Comparison of ENCODE assay signal across 34 mouse cellular contexts in the genomic region with DNA sequence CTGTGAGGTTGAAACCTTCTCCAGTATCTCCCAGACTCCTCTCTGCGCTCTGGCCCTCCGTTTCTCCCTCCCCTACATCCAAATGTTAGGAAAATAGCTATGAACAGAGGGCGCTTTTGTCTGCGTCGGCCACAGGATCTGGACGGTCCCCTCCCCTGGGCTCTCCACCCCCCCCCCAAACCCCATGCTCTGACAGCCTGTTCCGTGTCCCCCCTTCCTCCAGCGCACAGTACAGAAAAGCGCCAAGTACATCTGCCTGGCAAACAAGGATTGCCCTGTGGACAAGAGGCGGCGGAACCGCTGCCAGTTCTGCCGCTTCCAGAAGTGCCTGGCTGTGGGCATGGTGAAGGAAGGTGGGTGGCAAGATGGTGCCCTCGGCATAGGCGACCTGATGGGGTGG. TPM values are rescaled to one million over a fixed set of nuclear protein-coding genes. Genes with fewer than 3 reads are reported as not detected.
A peak's percentile ranks its signal among the peaks of the same experiment; 100 is the strongest.
DNase-seq lines count a peak whose midpoint lies in the region; ATAC-seq and TF ChIP-seq lines count a peak whose summit lies in the region.
"Had no signal": no experiment of that assay in that cellular context is flagged by ENCODE, and none has a peak within 500 bp of the region (broad histone marks: within the 10 kb centered on the region; RNA-seq: fewer than 3 reads in every experiment).

No protein-coding gene starts in this region.

- DNase-seq in hindbrain, postnatal 0 days (ENCODE audit: low spot score) = peak; percentile 18
- DNase-seq in midbrain, postnatal 0 days (ENCODE audit: low spot score) = peak; percentile 49
- DNase-seq in brain, adult 2 months (ENCODE audit: low read depth, low spot score) = peak; percentile 90
- peak; percentile 59 for DNase-seq in telencephalon, adult 2 months (ENCODE audit: low read depth, low spot score)
- DNase-seq in lung, postnatal 0 days (ENCODE audit: low spot score) = no peak
- DNase-seq: adrenal gland, postnatal 14 days; cerebellum, adult 8-10 months; cerebellum, postnatal 25 days; embryo, embryonic 11 days; gastrocnemius, postnatal 10 days; heart, adult 11 months; kidney, adult 9 months; kidney, postnatal 10 days; lung, embryonic 14.5 days; right cerebral cortex, postnatal 25 days; thymus, adult 18-20 months; thymus, postnatal 36 days had no signal

- no peak overlapping the region for H3K9ac ChIP-seq in hindbrain, postnatal 0 days (replicated peaks; ENCODE audit: low read length)
- H3K9ac ChIP-seq in hindbrain, embryonic 16.5 days (ENCODE audit: low read depth, low read length) = no peak overlapping the region
- no peak overlapping the region for H3K9ac ChIP-seq in midbrain, postnatal 0 days (replicated peaks; ENCODE audit: low read length, poor library complexity, severe bottlenecking)
- H3K9ac ChIP-seq in midbrain, embryonic 16.5 days (ENCODE audit: low read depth, low read length) = no peak overlapping the region
- H3K9ac ChIP-seq in lung, postnatal 0 days (replicated peaks; ENCODE audit: low read depth) = no peak overlapping the region
- H3K9ac ChIP-seq: embryonic facial prominence, embryonic 13.5 days; heart, embryonic 15.5 days; limb, embryonic 12.5 days; liver, embryonic 15.5 days; lung, embryonic 14.5 days had no signal

- WGBS in hindbrain, postnatal 0 days = 76% methylated on average over 15 of the region's 15 CpGs
- WGBS in hindbrain, embryonic 16.5 days = 67% methylated on average over 15 of the region's 15 CpGs
- WGBS in midbrain, postnatal 0 days = 78% methylated on average over 15 of the region's 15 CpGs
- 84% methylated on average over 15 of the region's 15 CpGs for WGBS in midbrain, embryonic 16.5 days
- WGBS in lung, postnatal 0 days = 90% methylated on average over 15 of the region's 15 CpGs

- no peak for TF ChIP-seq EP300 in lung, postnatal 0 days (IDR thresholded peaks at IDR 0.05)

- no peak overlapping the region for H3K27ac ChIP-seq in hindbrain, postnatal 0 days
- no peak overlapping the region for H3K27ac ChIP-seq in hindbrain, embryonic 16.5 days (ENCODE audit: low read depth, low read length)
- no peak overlapping the region for H3K27ac ChIP-seq in midbrain, postnatal 0 days (ENCODE audit: low read depth, low read length)
- no peak overlapping the region for H3K27ac ChIP-seq in midbrain, embryonic 16.5 days (ENCODE audit: low read length)
- H3K27ac ChIP-seq in lung, postnatal 0 days (ENCODE audit: low read length) = no peak overlapping the region
- H3K27ac ChIP-seq: embryonic facial prominence, embryonic 13.5 days; forebrain, embryonic 10.5 days; heart, embryonic 10.5 days; heart, embryonic 15.5 days; limb, embryonic 12.5 days; liver, embryonic 15.5 days; neural tube, embryonic 15.5 days had no signal

- no peak for TF ChIP-seq CTCF in hindbrain, postnatal 0 days (IDR thresholded peaks at IDR 0.05; ENCODE audit: low read depth)
- TF ChIP-seq CTCF in midbrain, postnatal 0 days (IDR thresholded peaks at IDR 0.05) = no peak
- no peak for TF ChIP-seq CTCF in lung, postnatal 0 days (IDR thresholded peaks at IDR 0.05)

- no peak overlapping the region for H3K4me2 ChIP-seq in hindbrain, postnatal 0 days (ENCODE audit: low read depth, low read length)
- H3K4me2 ChIP-seq in hindbrain, embryonic 16.5 days (ENCODE audit: low read length) = no peak overlapping the region
- no peak overlapping the region for H3K4me2 ChIP-seq in midbrain, postnatal 0 days (ENCODE audit: low read depth, low read length, poor library complexity, severe bottlenecking)
- H3K4me2 ChIP-seq in midbrain, embryonic 16.5 days (ENCODE audit: low read length) = no peak overlapping the region
- no peak overlapping the region for H3K4me2 ChIP-seq in lung, postnatal 0 days (replicated peaks; ENCODE audit: low read depth, low read length)
- H3K4me2 ChIP-seq: embryonic facial prominence, embryonic 13.5 days; heart, embryonic 15.5 days; limb, embryonic 12.5 days; liver, embryonic 15.5 days; lung, embryonic 14.5 days; midbrain, embryonic 11.5 days; neural tube, embryonic 15.5 days had no signal

- no peaks in the 10 kb centered on the region for H3K27me3 ChIP-seq in hindbrain, postnatal 0 days (ENCODE audit: insufficient read depth, low read length)
- H3K27me3 ChIP-seq in hindbrain, embryonic 16.5 days (replicated peaks; ENCODE audit: control insufficient read depth, insufficient read depth, low read length) = peaks cover 6% of the 10 kb centered on the region
- H3K27me3 ChIP-seq in midbrain, postnatal 0 days (ENCODE audit: insufficient read depth, low read length) = no peaks in the 10 kb centered on the region
- peaks cover 5% of the 10 kb centered on the region for H3K27me3 ChIP-seq in midbrain, embryonic 16.5 days (ENCODE audit: control insufficient read depth, insufficient read depth, low read depth, low read length)
- H3K27me3 ChIP-seq in lung, postnatal 0 days (replicated peaks; ENCODE audit: insufficient read depth, low read length) = no peaks in the 10 kb centered on the region
- H3K27me3 ChIP-seq: heart, embryonic 15.5 days had no signal

- no peaks in the 10 kb centered on the region for H3K9me3 ChIP-seq in hindbrain, postnatal 0 days (ENCODE audit: low read length)
- no peaks in the 10 kb centered on the region for H3K9me3 ChIP-seq in hindbrain, embryonic 16.5 days (ENCODE audit: control insufficient read depth, low read length)
- no peaks in the 10 kb centered on the region for H3K9me3 ChIP-seq in midbrain, postnatal 0 days (ENCODE audit: low read length)
- H3K9me3 ChIP-seq in midbrain, embryonic 16.5 days (replicated peaks; ENCODE audit: control insufficient read depth, low read length, poor library complexity, severe bottlenecking) = no peaks in the 10 kb centered on the region
- H3K9me3 ChIP-seq in lung, postnatal 0 days (ENCODE audit: low read length) = no peaks in the 10 kb centered on the region
- H3K9me3 ChIP-seq: embryonic facial prominence, embryonic 13.5 days; forebrain, embryonic 10.5 days; heart, embryonic 10.5 days; heart, embryonic 15.5 days; limb, embryonic 12.5 days; liver, embryonic 15.5 days; neural tube, embryonic 15.5 days had no signal

- no peak overlapping the region for H3K4me3 ChIP-seq in hindbrain, postnatal 0 days (ENCODE audit: low read length)
- H3K4me3 ChIP-seq in hindbrain, embryonic 16.5 days (ENCODE audit: low read length) = no peak overlapping the region
- no peak overlapping the region for H3K4me3 ChIP-seq in midbrain, postnatal 0 days (ENCODE audit: low read depth, low read length)
- H3K4me3 ChIP-seq in midbrain, embryonic 16.5 days (ENCODE audit: low read depth, low read length) = no peak overlapping the region
- H3K4me3 ChIP-seq in lung, postnatal 0 days (ENCODE audit: low read depth, low read length) = no peak overlapping the region
- H3K4me3 ChIP-seq: embryonic facial prominence, embryonic 13.5 days; forebrain, embryonic 10.5 days; heart, embryonic 10.5 days; heart, embryonic 15.5 days; limb, embryonic 12.5 days; liver, embryonic 15.5 days; neural tube, embryonic 15.5 days had no signal

- H3K36me3 ChIP-seq in hindbrain, postnatal 0 days (ENCODE audit: insufficient read depth, low read length) = peaks cover 16% of the 10 kb centered on the region; the same call in 1 of the 2 replicates
- H3K36me3 ChIP-seq in hindbrain, embryonic 16.5 days (ENCODE audit: control insufficient read depth, insufficient read depth, low read length) = peaks cover 11% of the 10 kb centered on the region
- H3K36me3 ChIP-seq in midbrain, postnatal 0 days (ENCODE audit: insufficient read depth, low read length) = peaks cover 37% of the 10 kb centered on the region
- H3K36me3 ChIP-seq in midbrain, embryonic 16.5 days (ENCODE audit: control insufficient read depth, insufficient read depth, low read length) = peaks cover 6% of the 10 kb centered on the region; the same call in 1 of the 2 replicates
- H3K36me3 ChIP-seq in lung, postnatal 0 days (ENCODE audit: insufficient read depth, low read length) = peaks cover 25% of the 10 kb centered on the region; the same call in 1 of the 2 replicates
- H3K36me3 ChIP-seq: G1E; liver, embryonic 15.5 days had no signal

- peak; percentile 50 for ATAC-seq in hindbrain, postnatal 0 days
- no peak for ATAC-seq in hindbrain, embryonic 16.5 days
- ATAC-seq in midbrain, postnatal 0 days (ENCODE audit: low FRiP score) = no peak
- ATAC-seq in midbrain, embryonic 16.5 days = no peak
- ATAC-seq in lung, postnatal 0 days = no peak
- ATAC-seq: CD4-positive, CD25-positive, alpha-beta regulatory T cell, adult 4 months; forebrain, embryonic 16.5 days; intestine, postnatal 0 days had no signal

- H3K4me1 ChIP-seq in hindbrain, postnatal 0 days (ENCODE audit: insufficient read depth, low read length) = 0 out of 2 replicates have a peak, but pooled peaks cover 6% of the 10 kb centered on the region
- no peaks in the 10 kb centered on the region for H3K4me1 ChIP-seq in hindbrain, embryonic 16.5 days (ENCODE audit: control insufficient read depth, insufficient read depth, low read depth, low read length)
- no peaks in the 10 kb centered on the region for H3K4me1 ChIP-seq in midbrain, postnatal 0 days (ENCODE audit: insufficient read depth, low read length)
- H3K4me1 ChIP-seq in midbrain, embryonic 16.5 days (ENCODE audit: control insufficient read depth, insufficient read depth, low read length) = peaks cover 5% of the 10 kb centered on the region
- H3K4me1 ChIP-seq in lung, postnatal 0 days (ENCODE audit: insufficient read depth, low read depth, low read length) = no peaks in the 10 kb centered on the region; the same call in 1 of the 2 replicates

RNA-seq across cellular contexts. Expression of a gene that starts 12.6 kb away (rescaled TPM):
- 44.1 and 52.3 TPM in 2 replicates for total RNA-seq in hindbrain, postnatal 0 days (2014; rRNA removed)
- 69.1 and 75.3 TPM in 2 replicates for polyA plus RNA-seq in hindbrain, postnatal 0 days (2015; fragmentation: Nextera tagmentation; extraction: Ambion mirVana)
- polyA plus RNA-seq in hindbrain, embryonic 16.5 days (2015; fragmentation: Nextera tagmentation; extraction: Ambion mirVana) = 79.6 and 81.3 TPM in 2 replicates
- total RNA-seq in midbrain, postnatal 0 days (2014; rRNA removed) = 33.5 and 61.1 TPM in 2 replicates
- 74.2 and 75.6 TPM in 2 replicates for polyA plus RNA-seq in midbrain, postnatal 0 days (2015; fragmentation: Nextera tagmentation; extraction: Ambion mirVana)
- 74.8 and 79.8 TPM in 2 replicates for polyA plus RNA-seq in midbrain, embryonic 16.5 days (2015; fragmentation: Nextera tagmentation; extraction: Ambion mirVana)
- 73.1 and 74.2 TPM in 2 replicates for polyA plus RNA-seq in lung, postnatal 0 days (2015; fragmentation: Nextera tagmentation; extraction: Ambion mirVana)

RNA-seq across cellular contexts. Expression of a gene that starts 17.4 kb away (rescaled TPM):
- total RNA-seq in hindbrain, postnatal 0 days (2014; rRNA removed) = 9.3 and 10.3 TPM in 2 replicates
- 5.3 and 6.5 TPM in 2 replicates for polyA plus RNA-seq in hindbrain, postnatal 0 days (2015; fragmentation: Nextera tagmentation; extraction: Ambion mirVana)
- 6.8 and 7.2 TPM in 2 replicates for polyA plus RNA-seq in hindbrain, embryonic 16.5 days (2015; fragmentation: Nextera tagmentation; extraction: Ambion mirVana)
- 6.9 and 7.7 TPM in 2 replicates for total RNA-seq in midbrain, postnatal 0 days (2014; rRNA removed)
- polyA plus RNA-seq in midbrain, postnatal 0 days (2015; fragmentation: Nextera tagmentation; extraction: Ambion mirVana) = 6.9 and 7.0 TPM in 2 replicates
- polyA plus RNA-seq in midbrain, embryonic 16.5 days (2015; fragmentation: Nextera tagmentation; extraction: Ambion mirVana) = 5.0 and 6.4 TPM in 2 replicates
- polyA plus RNA-seq in lung, postnatal 0 days (2015; fragmentation: Nextera tagmentation; extraction: Ambion mirVana) = 7.8 and 11.8 TPM in 2 replicates
- total RNA-seq: G1E had no signal

RNA-seq across cellular contexts. Expression of a gene that starts 21.5 kb away (rescaled TPM):
- total RNA-seq in hindbrain, postnatal 0 days (2014; rRNA removed) = not detected in 2 replicates
- polyA plus RNA-seq in hindbrain, postnatal 0 days (2015; fragmentation: Nextera tagmentation; extraction: Ambion mirVana) = 0.15 and 0.30 TPM in 2 replicates
- polyA plus RNA-seq in hindbrain, embryonic 16.5 days (2015; fragmentation: Nextera tagmentation; extraction: Ambion mirVana) = 0.13 and 0.21 TPM in 2 replicates
- total RNA-seq in midbrain, postnatal 0 days (2014; rRNA removed) = not detected in 2 replicates
- polyA plus RNA-seq in midbrain, postnatal 0 days (2015; fragmentation: Nextera tagmentation; extraction: Ambion mirVana) = 0.22 and 0.33 TPM in 2 replicates
- 0.19 and 0.26 TPM in 2 replicates for polyA plus RNA-seq in midbrain, embryonic 16.5 days (2015; fragmentation: Nextera tagmentation; extraction: Ambion mirVana)
- 74.9 and 82.4 TPM in 2 replicates for polyA plus RNA-seq in lung, postnatal 0 days (2015; fragmentation: Nextera tagmentation; extraction: Ambion mirVana)
- total RNA-seq: G1E; liver, adult 2 months; megakaryocyte progenitor cell, adult 5-6 weeks had no signal
- polyA plus RNA-seq: CD4-positive, CD25-positive, alpha-beta regulatory T cell, adult 4 months; G1E; large intestine, adult 2 months; liver, adult 2 months; midbrain, embryonic 11.5 days had no signal

RNA-seq across cellular contexts. Expression of a gene that starts 47.5 kb away (rescaled TPM):
- 6.7 and 8.7 TPM in 2 replicates for total RNA-seq in hindbrain, postnatal 0 days (2014; rRNA removed)
- polyA plus RNA-seq in hindbrain, postnatal 0 days (2015; fragmentation: Nextera tagmentation; extraction: Ambion mirVana) = 1.5 and 1.6 TPM in 2 replicates
- 1.1 and 1.7 TPM in 2 replicates for polyA plus RNA-seq in hindbrain, embryonic 16.5 days (2015; fragmentation: Nextera tagmentation; extraction: Ambion mirVana)
- total RNA-seq in midbrain, postnatal 0 days (2014; rRNA removed) = 6.3 and 7.7 TPM in 2 replicates
- 1.8 and 1.9 TPM in 2 replicates for polyA plus RNA-seq in midbrain, postnatal 0 days (2015; fragmentation: Nextera tagmentation; extraction: Ambion mirVana)
- 0.95 and 1.1 TPM in 2 replicates for polyA plus RNA-seq in midbrain, embryonic 16.5 days (2015; fragmentation: Nextera tagmentation; extraction: Ambion mirVana)
- polyA plus RNA-seq in lung, postnatal 0 days (2015; fragmentation: Nextera tagmentation; extraction: Ambion mirVana) = 8.2 and 8.6 TPM in 2 replicates

Comparison
In these comparisons a context has a peak if more than half of its experiments do, and no peak if none do; other contexts are left out.
1. RNA of a gene that starts 21.5 kb away (polyA plus RNA-seq): 74.9 to 82.4 TPM in lung, postnatal 0 days; 0.19 to 0.26 TPM in midbrain, embryonic 16.5 days, 0.22 to 0.33 TPM in midbrain, postnatal 0 days, 0.15 to 0.30 TPM in hindbrain, postnatal 0 days and 0.13 to 0.21 TPM in hindbrain, embryonic 16.5 days; every median in the first group is over 10 times any median in the second.